Mouse (Mus musculus) right cerebral cortex, postnatal 10 days (tissue): ENCODE results near the gene Polr2e.

ENCODE experiments used
- DNase-seq, 2 experiments: peaks; one replicate each; pipeline ENCODE4 v3.0.0; 2021; ENCODE audit warnings: low spot score in 2 of 2

Polr2e gene

GRCm38 (mm10) chr10:80039559-80039979, at the start of gene Polr2e:
Gene Polr2e (minus strand): TSS chr10:80039795.
- peak; percentile 99 for DNase-seq

GRCm38 (mm10) chr10:80089146-80089545, 49.6 kb upstream of the Polr2e start:
- DNase-seq = no peak

- no peak for DNase-seq
These were observed 47.9 kb upstream of the Polr2e start for GRCm38 (mm10) chr10:80087483-80087882.

- DNase-seq = no peak
These were observed 47.3 kb upstream of the Polr2e start for GRCm38 (mm10) chr10:80086847-80087246.

GRCm38 (mm10) chr10:80084817-80085487, 45.4 kb upstream of the Polr2e start:
- DNase-seq = peak; percentile 51 to 59

- DNase-seq = no peak
These were observed 41.5 kb upstream of the Polr2e start for GRCm38 (mm10) chr10:80081075-80081474.

- DNase-seq = no peak
These were observed 40.9 kb upstream of the Polr2e start for GRCm38 (mm10) chr10:80080396-80081070.

- no peak for DNase-seq
These were observed 38.8 kb upstream of the Polr2e start for GRCm38 (mm10) chr10:80078366-80078765.

GRCm38 (mm10) chr10:80077312-80077711, 37.7 kb upstream of the Polr2e start:
- no peak for DNase-seq

- no peak for DNase-seq
These were observed 36.8 kb upstream of the Polr2e start for GRCm38 (mm10) chr10:80076386-80076785.

- DNase-seq = no peak
These were observed 36.3 kb upstream of the Polr2e start for GRCm38 (mm10) chr10:80075924-80076323.

- DNase-seq = peak; percentile 63 to 72
These were observed 35.4 kb upstream of the Polr2e start for GRCm38 (mm10) chr10:80074813-80075601.

GRCm38 (mm10) chr10:80072623-80073489, 33.3 kb upstream of the Polr2e start:
- DNase-seq = no peak

- DNase-seq = no peak
These were observed 31.9 kb upstream of the Polr2e start for GRCm38 (mm10) chr10:80071516-80071900.

- peak; percentile 74 to 79 for DNase-seq
These were observed 31.4 kb upstream of the Polr2e start for GRCm38 (mm10) chr10:80070837-80071515.

- DNase-seq = no peak
These were observed 30.4 kb upstream of the Polr2e start for GRCm38 (mm10) chr10:80069948-80070450.

- no peak for DNase-seq
These were observed 29.7 kb upstream of the Polr2e start for GRCm38 (mm10) chr10:80069251-80069650.

- no peak for DNase-seq
These were observed 24.5 kb upstream of the Polr2e start for GRCm38 (mm10) chr10:80063877-80064650.

GRCm38 (mm10) chr10:80063104-80063503, 23.5 kb upstream of the Polr2e start:
- DNase-seq = peak in 1 of 2 experiments; percentile 64
